Mouse (Mus musculus) Patski (cell line): ENCODE measurements around the gene Rftn2. TPM values are rescaled to one million over a fixed set of nuclear protein-coding genes. Genes with fewer than 3 reads are reported as not detected.

Source experiments
- ATAC-seq: fragments of 100-300 bp; one replicate; pipeline ENCODE4 v1.8.0; 2021
- CTCF ChIA-PET: fragments of 350-600 bp; sonication (Branson Sonifier 250); formaldehyde crosslinking; loops from one replicate; lab custom pipeline; 2022; ENCODE audit warnings: inconsistent platforms; lab: Charles Lee
- POLR2A ChIA-PET: fragments of 350-600 bp; sonication (Branson Sonifier 250); formaldehyde crosslinking; loops from one replicate; lab custom pipeline; 2022; ENCODE audit warnings: antibody characterized with exemption, inconsistent platforms; lab: Charles Lee
- DNase-seq: peaks from one replicate; pipeline ENCODE4 v3.0.0-alpha.2; 2011; ENCODE audit warnings: low read depth, low spot score
- H3K27me3 ChIP-seq: fragments of 371-371 bp; one replicate; pipeline ENCODE4 v1.5.1; 2021
- CTCF ChIP-seq: fragments of 100-300 bp; IDR thresholded peaks from one replicate; pipeline ENCODE4 v1.5.1; 2021
- in situ Hi-C: fragments of 300-500 bp; cut with MboI; formaldehyde crosslinking; loops from 3 replicates; pipeline ENCODE4 v1.11.1; 2018; ENCODE audit warnings: low pct_unique_long_range_greater_than_20kb, mixed read lengths
- polyA plus RNA-seq: library from polyadenylated mRNA; unstranded; gene quantifications from one replicate; pipeline ENCODE4 v1.2.3, GENCODE M21; 2021

The Rftn2 gene
- polyA plus RNA-seq, 1 experiment from 2014 or later, result 3.8 TPM

DNA sequence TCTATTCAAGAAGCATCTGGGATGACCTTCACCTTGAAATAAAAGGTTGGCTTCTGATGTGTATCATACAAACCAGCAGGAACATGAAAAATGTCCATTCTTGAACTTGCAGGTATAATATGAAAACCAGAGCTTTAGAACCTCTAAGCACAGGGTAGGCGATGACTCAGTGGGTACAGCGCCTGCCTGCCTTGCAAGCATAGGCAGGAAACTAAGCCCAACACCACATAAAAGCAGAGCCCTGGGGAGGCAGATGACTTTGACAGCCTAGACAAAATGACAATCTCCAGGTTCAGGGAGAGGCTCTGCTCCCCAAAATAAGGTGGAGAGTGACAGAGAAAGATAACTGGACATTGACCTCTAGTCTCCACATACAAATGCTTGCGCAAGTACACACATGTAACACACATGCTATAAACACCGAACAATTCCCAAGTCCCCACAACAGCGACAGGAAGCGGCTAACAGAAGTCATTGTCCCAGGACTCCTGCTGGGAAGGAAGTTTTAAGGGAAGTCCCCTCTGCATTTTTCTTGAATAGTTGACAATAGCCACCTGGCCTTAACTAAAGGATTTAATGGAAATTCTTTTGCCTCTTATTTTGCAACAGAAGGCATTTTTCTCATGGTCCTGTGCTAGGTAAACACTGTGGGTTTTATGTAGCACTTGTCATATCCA, 30.1 kb downstream of the Rftn2 start:
- no peak for DNase-seq
- H3K27me3 ChIP-seq, result no peaks in the 10 kb centered on the region
- CTCF ChIA-PET, result interaction anchor here (0.9 to 1.5 kb wide), 2 partner anchors 17 to 25 kb away, joined by 3 to 4 read pairs; no protein-coding TSS in a partner anchor
- no peak for ATAC-seq
- in situ Hi-C loops, result no loop called here
- TF ChIP-seq CTCF, result no peak
- POLR2A ChIA-PET, result no interaction called here

DNA sequence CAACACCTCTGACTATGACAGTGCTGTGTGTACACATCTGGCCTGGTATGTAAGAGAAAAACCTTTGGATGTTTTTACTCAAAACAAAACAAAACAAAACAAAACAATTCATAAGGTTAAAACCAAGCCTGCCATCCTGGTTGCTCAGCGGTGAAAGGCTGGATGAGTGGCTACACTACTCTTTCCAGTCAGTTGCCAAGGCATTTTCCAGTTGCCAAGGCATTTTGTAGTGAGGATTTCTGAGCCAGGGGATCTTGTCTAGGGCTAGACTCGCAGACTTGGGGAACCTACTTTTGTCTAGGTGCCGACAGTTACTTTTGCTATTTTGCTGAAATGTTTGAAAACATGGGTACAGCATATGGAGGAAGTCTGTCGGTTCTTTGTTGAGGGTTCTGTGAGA, 31.6 kb downstream of the Rftn2 start:
- H3K27me3 ChIP-seq, result no peaks in the 10 kb centered on the region
- POLR2A ChIA-PET, result interaction anchor here (0.5 kb wide), 1 partner anchor 59 kb away, joined by 3 read pairs; no protein-coding TSS in a partner anchor
- in situ Hi-C loops, result no loop called here
- CTCF ChIA-PET, result interaction anchor here (0.8 to 1.9 kb wide), 3 partner anchors 9 to 51 kb away, joined by 3 to 5 read pairs (median 3); no protein-coding TSS in a partner anchor
- no peak for DNase-seq
- no peak for TF ChIP-seq CTCF
- ATAC-seq, result no peak

DNA sequence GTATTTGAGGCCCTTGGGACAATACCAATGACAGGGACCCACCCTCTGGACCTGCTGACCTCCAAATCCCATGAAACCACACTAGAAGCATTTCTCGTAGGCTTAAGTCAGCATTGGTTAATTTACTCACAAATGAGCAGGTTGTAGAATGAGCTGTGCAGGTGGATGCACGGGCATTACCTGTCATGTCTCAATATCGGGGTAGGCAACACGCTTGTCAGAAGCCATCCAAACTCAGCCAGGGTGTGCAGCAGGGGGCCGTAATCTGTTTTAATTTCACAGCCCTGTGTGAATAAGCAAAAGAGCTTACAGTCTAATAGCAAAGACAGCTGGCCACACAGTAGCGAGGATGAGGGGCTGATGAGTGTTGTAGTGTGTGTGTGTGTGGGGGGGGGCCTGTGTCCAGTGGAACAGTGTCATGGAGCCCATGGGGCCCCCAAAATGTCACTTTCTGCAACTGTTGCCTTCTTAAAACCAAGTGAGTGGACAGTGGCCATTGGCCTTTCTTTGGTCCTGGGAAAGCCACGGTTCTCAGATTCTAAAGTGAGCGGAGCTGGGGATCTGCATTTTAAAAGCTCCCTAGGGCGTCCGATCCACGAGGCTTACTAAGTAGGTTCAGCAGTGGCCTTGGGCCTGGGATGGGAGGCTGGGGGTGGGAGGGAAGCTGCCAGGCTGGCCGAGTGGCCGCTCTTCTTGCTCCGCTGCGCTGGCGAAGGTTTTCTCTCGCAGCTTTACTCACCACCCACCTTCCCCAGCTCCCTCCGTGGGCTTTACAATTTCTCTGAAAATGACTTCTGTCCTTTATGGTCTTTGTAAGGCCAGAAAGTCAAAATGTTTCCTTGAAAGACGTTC, 32.3 kb downstream of the Rftn2 start:
- DNase-seq (no peak), ATAC-seq (no peak)
- ChIA-PET POLR2A (interaction anchor here (0.5 to 0.7 kb wide), 2 partner anchors 58 to 97 kb away, joined by 3 read pairs; no protein-coding TSS in a partner anchor), CTCF (interaction anchor here (0.8 to 1.9 kb wide), 3 partner anchors 10 to 52 kb away, joined by 3 to 5 read pairs (median 4); no protein-coding TSS in a partner anchor)
- no peaks in the 10 kb centered on the region for H3K27me3 ChIP-seq
- TF ChIP-seq CTCF, result no peak
- in situ Hi-C loops, result no loop called here

- in situ Hi-C loops, result no loop called here
- POLR2A ChIA-PET, result interaction anchor here (0.7 kb wide), 1 partner anchor 96 kb away, joined by 3 read pairs; no protein-coding TSS in a partner anchor
- H3K27me3 ChIP-seq, result no peaks in the 10 kb centered on the region
- CTCF ChIA-PET, result interaction anchor here (0.9 to 1.9 kb wide), 4 partner anchors 8 to 47 kb away, joined by 3 to 5 read pairs (median 4); no protein-coding TSS in a partner anchor
- ATAC-seq (peak; percentile 62), DNase-seq (no peak)
- TF ChIP-seq CTCF, result no peak
Observed at GRCm38 (mm10) chr1:55193316-55193715, 33.3 kb downstream of the Rftn2 start.

GRCm38 (mm10) chr1:55192824-55193223, 33.8 kb downstream of the Rftn2 start:
- ChIA-PET POLR2A (no interaction called here), CTCF (interaction anchor here (0.9 to 1.6 kb wide), 4 partner anchors 9 to 47 kb away, joined by 3 to 4 read pairs (median 4); no protein-coding TSS in a partner anchor)
- peak; percentile 74 for TF ChIP-seq CTCF
- ATAC-seq (no peak), DNase-seq (no peak)
- in situ Hi-C loops, result no loop called here
- no peaks in the 10 kb centered on the region for H3K27me3 ChIP-seq

- ChIA-PET POLR2A (no interaction called here), CTCF (interaction anchor here (1.2 kb wide), 1 partner anchor 48 kb away, joined by 3 read pairs; no protein-coding TSS in a partner anchor)
- no peak for TF ChIP-seq CTCF
- in situ Hi-C loops, result no loop called here
- no peaks in the 10 kb centered on the region for H3K27me3 ChIP-seq
- no peak for ATAC-seq
- DNase-seq, result no peak
Observed at GRCm38 (mm10) chr1:55192015-55192414, 34.6 kb downstream of the Rftn2 start.

GRCm38 (mm10) chr1:55186592-55187210, 39.9 kb downstream of the Rftn2 start:
- no peak for ATAC-seq
- no peak for DNase-seq
- ChIA-PET POLR2A (no interaction called here), CTCF (no interaction called here)
- TF ChIP-seq CTCF, result no peak
- in situ Hi-C loops, result no loop called here
- no peaks in the 10 kb centered on the region for H3K27me3 ChIP-seq

DNA sequence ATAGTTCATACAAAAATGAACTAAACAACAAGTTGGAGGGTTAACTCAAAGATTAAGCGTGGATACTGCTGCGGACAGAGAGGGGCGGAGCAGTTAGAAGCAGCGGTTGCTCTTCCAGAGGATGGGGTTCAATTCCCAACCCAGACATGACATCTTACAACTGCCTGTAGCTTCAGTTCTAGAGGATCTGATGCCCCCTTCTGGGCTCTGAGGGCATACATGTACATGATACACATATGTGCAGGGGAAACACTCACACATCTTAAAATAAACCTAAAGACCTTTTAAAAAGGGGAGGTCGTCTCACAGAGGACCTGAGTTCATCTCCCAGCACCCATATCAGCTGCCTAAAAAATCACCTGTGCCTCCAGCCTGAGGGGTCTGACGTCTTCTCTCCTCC, 40.9 kb downstream of the Rftn2 start:
- in situ Hi-C loops, result no loop called here
- CTCF ChIA-PET, result interaction anchor here (1.3 kb wide), 1 partner anchor 14 kb away, joined by 4 read pairs; no protein-coding TSS in a partner anchor
- DNase-seq (no peak), ATAC-seq (no peak)
- H3K27me3 ChIP-seq, result no peaks in the 10 kb centered on the region
- POLR2A ChIA-PET, result no interaction called here
- TF ChIP-seq CTCF, result peak; percentile 53

DNA sequence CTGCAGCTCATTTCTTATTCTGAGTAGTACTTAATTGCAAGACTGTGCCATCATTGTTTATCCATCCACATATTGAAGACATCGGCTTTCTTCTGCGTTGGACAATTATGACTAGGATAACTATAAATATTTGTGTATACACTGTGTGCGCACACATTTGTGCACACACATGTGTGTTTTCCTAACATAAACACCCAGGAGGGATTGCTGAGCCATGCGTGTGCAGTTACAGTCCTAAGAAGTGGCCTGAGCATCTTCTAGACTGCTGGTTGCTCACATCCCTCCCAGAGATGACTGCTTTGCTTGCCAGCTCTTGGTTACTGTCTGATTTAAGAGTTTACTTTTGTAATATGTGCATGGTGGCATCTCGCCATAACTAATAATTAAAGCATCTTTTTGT, 44.2 kb downstream of the Rftn2 start:
- ChIA-PET POLR2A (no interaction called here), CTCF (interaction anchor here (1.3 kb wide), 1 partner anchor 11 kb away, joined by 4 read pairs; no protein-coding TSS in a partner anchor)
- no peak for DNase-seq
- in situ Hi-C loops, result no loop called here
- no peak for TF ChIP-seq CTCF
- H3K27me3 ChIP-seq, result no peaks in the 10 kb centered on the region
- no peak for ATAC-seq
